Mouse (Mus musculus) heart, postnatal 0 days (tissue): ENCODE measurements around the gene Gsx2. TPM values are rescaled to one million over a fixed set of nuclear protein-coding genes. Genes with fewer than 3 reads are reported as not detected.

Experiments used
- ATAC-seq: fragments of 200-750 bp; cut with Nextera tagmentation; 2 replicates; pipeline ENCODE4 v1.8.0; 2017; ENCODE audit warnings: low read depth, moderate number of reproducible peaks, moderate library complexity; ENCODE audit not compliant: insufficient read depth
- DNase-seq: peaks from one replicate; pipeline ENCODE4 v3.0.0-alpha.2; 2016; ENCODE audit warnings: low spot score
- H3K27ac ChIP-seq: fragments of 300-500 bp; sonication (generic); 2 replicates; pipeline ENCODE4 v1.5.1; 2014; ENCODE audit warnings: low read depth, mild to moderate bottlenecking
- H3K27me3 ChIP-seq: fragments of 300-500 bp; sonication (generic); 2 replicates; pipeline ENCODE4 v1.6.1; 2014; ENCODE audit warnings: low read length, mixed read lengths; ENCODE audit not compliant: control insufficient read depth, insufficient read depth
- H3K36me3 ChIP-seq: fragments of 300-500 bp; sonication (generic); replicated peaks from 2 replicates; pipeline ENCODE4 v1.6.1; 2014; ENCODE audit warnings: low read length, mixed read lengths; ENCODE audit not compliant: control insufficient read depth, insufficient read depth
- H3K4me1 ChIP-seq: fragments of 300-500 bp; sonication (generic); 2 replicates; pipeline ENCODE4 v1.6.1; 2014; ENCODE audit warnings: antibody characterized with exemption; ENCODE audit not compliant: control insufficient read depth, insufficient read depth
- H3K4me2 ChIP-seq: fragments of 300-500 bp; sonication (generic); 2 replicates; pipeline ENCODE4 v1.6.1; 2014; ENCODE audit warnings: low read depth, mild to moderate bottlenecking, low read length, moderate library complexity
- H3K4me3 ChIP-seq: fragments of 300-500 bp; sonication (generic); 2 replicates; pipeline ENCODE4 v1.5.1; 2014; ENCODE audit warnings: low read depth, low read length
- H3K9ac ChIP-seq: fragments of 300-500 bp; sonication (generic); replicated peaks from 2 replicates; pipeline ENCODE4 v1.6.1; 2014; ENCODE audit warnings: low read depth, low read length, mixed read lengths
- H3K9me3 ChIP-seq: fragments of 300-500 bp; sonication (generic); replicated peaks from 2 replicates; pipeline ENCODE4 v1.6.1; 2016; ENCODE audit warnings: low read length; ENCODE audit not compliant: control insufficient read depth
- CTCF ChIP-seq: IDR thresholded peaks from 2 replicates; pipeline ENCODE4 v1.5.1; 2016; ENCODE audit warnings: antibody characterized with exemption, control low read depth, low read depth
- EP300 ChIP-seq: IDR thresholded peaks from 2 replicates; pipeline ENCODE4 v1.6.1; 2016; ENCODE audit warnings: antibody characterized with exemption, low read depth
- WGBS: fragments of 180-500 bp; shearing (Covaris S2); extraction: QIAGEN DNeasy Blood & Tissue Kit; methylation state at CpG from one replicate; pipeline ENCODE4 v1.1.7; 2014; 5-methylcytosine and 5-hydroxymethylcytosine counted together
- polyA plus RNA-seq: library from polyadenylated mRNA; unstranded; fragments of >200 nt; fragmentation: Nextera tagmentation; extraction: Ambion mirVana; gene quantifications from 2 replicates; pipeline ENCODE4 v1.2.1, GENCODE M21; 2015
- total RNA-seq: library from RNA; depleted of rRNA; stranded (reverse); fragments of >200 nt; gene quantifications from 2 replicates; pipeline ENCODE4 v1.2.3, GENCODE M21; 2014; ENCODE audit warnings: low replicate concordance

Gene Gsx2
- total and polyA plus RNA-seq, 2 experiments from 2014 or later = not detected

DNA sequence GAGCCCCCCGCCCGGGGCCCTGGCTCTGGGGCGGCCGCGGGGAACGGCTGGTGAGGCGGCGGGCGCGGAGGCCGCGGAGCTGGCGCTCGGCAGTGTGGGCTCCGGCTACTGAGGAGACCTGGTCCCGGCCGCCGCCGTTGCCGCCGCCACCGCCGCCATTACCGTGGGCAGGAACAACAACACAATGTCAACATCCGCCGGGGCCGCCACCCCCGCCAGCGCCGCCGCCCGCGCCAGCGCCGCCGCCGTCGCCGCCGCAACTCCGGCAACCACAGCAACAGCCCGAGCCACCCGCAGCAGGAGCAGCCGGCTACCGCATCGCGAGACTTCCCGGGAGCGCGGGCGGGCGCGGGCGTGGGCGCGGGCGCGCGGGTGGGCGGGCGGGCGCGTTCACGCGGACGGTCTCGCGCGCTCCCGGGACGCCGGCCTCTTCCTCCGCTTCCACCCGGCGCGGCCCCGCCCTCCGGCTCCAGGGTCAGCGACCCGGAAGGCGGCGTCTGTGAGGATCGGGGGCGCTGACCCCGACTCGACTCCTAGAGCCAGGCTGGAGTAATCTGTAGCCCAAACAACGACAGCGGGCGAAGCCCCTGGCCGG, 31.0 kb upstream of the Gsx2 start, which contains the start of gene Chic2:
Gene Chic2, minus strand, starts transcription at position 465 of the 595 bp plus-strand sequence.
- 2% methylated on average over 65 of the region's 90 CpGs for WGBS
- no peaks in the 10 kb centered on the region for H3K27me3 ChIP-seq
- peak within 1 kb of the TSS; percentile 99 for H3K9ac ChIP-seq
- H3K27ac ChIP-seq = peak within 1 kb of the TSS; percentile 95
- 0 out of 2 replicates have a peak, but pooled peaks cover 4% of the 10 kb centered on the region for H3K9me3 ChIP-seq
- H3K4me2 ChIP-seq = peak within 1 kb of the TSS; percentile 81
- peaks cover 13% of the 10 kb centered on the region for H3K4me1 ChIP-seq
- TF ChIP-seq CTCF (no peak), EP300 (no peak)
- DNase-seq = peak; percentile 81
- peak; percentile 94 for ATAC-seq
- peak within 1 kb of the TSS; percentile 98 for H3K4me3 ChIP-seq
- H3K36me3 ChIP-seq = no peaks in the 10 kb centered on the region

DNA sequence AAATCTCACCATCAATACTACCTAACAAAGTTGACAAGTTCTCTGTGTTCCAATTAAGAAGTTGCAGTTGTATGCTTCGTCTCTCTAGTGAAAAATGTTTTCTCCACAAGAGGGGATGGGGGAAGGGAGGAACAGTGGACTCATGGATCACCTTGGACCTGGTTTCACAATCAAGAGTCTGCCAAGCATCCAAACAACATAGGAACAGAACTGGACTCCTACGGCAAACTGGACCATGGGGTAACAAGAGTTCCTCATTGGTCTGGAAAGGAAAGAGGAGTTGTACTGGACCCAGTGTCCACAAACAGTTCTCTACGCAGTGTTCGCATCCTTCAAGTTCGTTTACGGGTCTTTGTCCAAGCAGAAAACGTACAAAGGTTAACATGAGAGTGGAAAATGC, 30.0 kb upstream of the Gsx2 start:
- DNase-seq (no peak), ATAC-seq (no peak)
- H3K27me3 ChIP-seq = no peaks in the 10 kb centered on the region
- no peak overlapping the region for H3K27ac ChIP-seq
- H3K4me3 ChIP-seq = no peak overlapping the region
- 0 out of 2 replicates have a peak, but pooled peaks cover 4% of the 10 kb centered on the region for H3K9me3 ChIP-seq
- peaks cover 13% of the 10 kb centered on the region for H3K4me1 ChIP-seq
- H3K4me2 ChIP-seq = no peak overlapping the region
- no peak overlapping the region for H3K9ac ChIP-seq
- 85% methylated on average over 7 of the region's 7 CpGs for WGBS
- H3K36me3 ChIP-seq = no peaks in the 10 kb centered on the region
- TF ChIP-seq EP300 (no peak), CTCF (no peak)

DNA sequence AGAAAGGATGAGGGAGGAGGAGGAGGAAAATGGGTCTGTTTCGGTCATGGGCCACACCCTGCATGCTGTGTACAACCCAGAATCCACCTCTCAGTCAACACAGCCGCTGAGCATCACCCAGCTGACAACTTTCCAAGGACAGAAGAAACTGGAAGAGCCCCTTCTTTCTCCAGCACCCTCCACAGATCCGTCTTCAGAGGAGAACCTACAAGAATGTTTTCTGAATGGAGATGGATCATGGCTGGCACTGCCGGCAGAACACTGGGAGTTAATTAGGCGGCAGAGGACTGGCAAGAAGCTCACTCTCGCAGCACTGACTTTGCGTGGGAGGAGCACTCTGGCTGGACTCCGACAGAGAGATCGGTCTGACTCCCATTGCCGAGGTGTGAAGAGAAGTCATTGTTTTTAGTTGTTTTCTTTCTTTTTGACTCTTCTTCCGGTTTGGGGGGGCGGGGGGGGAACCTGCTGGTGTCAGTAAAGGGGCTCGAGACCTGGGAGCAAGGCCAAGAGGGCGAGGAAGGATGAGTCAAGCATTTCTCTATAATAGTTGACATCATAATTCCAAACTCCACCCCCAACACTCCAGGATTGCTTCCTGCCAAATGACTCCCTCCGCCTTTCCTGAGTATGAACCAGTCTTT, 28.6 kb upstream of the Gsx2 start:
- TF ChIP-seq EP300 = no peak
- no peak for TF ChIP-seq CTCF
- Histone ChIP-seq H3K9me3 (no peaks in the 10 kb centered on the region), H3K4me1 (peaks cover 11% of the 10 kb centered on the region), H3K4me2 (peak overlapping the region; percentile 28; the same call in 1 of the 2 replicates), H3K27me3 (no peaks in the 10 kb centered on the region), H3K36me3 (no peaks in the 10 kb centered on the region), H3K4me3 (no peak overlapping the region), H3K27ac (0 out of 2 replicates have a peak overlapping the region, but pooled peaks have one; percentile 15), H3K9ac (no peak overlapping the region)
- WGBS = 35% methylated on average over 15 of the region's 15 CpGs
- DNase-seq = peak; percentile 61
- ATAC-seq = no peak

DNA sequence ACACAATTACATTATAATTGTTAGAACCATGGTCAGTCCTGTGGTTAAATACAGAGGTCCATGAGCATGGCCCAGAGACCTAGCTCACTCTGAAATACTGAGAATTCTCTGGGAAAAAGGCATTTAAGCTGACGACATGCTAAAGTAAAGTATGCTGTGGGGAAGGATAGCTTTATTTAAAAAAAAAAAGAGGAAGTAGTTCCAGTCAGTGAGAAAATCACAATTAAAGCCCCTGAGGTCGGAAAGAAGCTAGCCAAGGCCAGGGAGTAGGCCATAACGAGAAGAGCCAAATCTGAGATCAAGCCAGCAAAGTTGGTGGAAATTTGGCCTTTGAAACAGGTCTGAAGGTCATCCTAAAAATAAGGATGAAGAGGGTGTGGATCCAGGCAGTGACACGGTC, 24.3 kb upstream of the Gsx2 start:
- no peak overlapping the region for H3K4me2 ChIP-seq
- H3K36me3 ChIP-seq = no peaks in the 10 kb centered on the region
- no peaks in the 10 kb centered on the region for H3K9me3 ChIP-seq
- no peaks in the 10 kb centered on the region for H3K27me3 ChIP-seq
- H3K27ac ChIP-seq = no peak overlapping the region
- no peak overlapping the region for H3K9ac ChIP-seq
- no peaks in the 10 kb centered on the region for H3K4me1 ChIP-seq
- ATAC-seq (no peak), DNase-seq (no peak)
- H3K4me3 ChIP-seq = no peak overlapping the region
- TF ChIP-seq EP300 = no peak
- TF ChIP-seq CTCF = no peak
- WGBS = 69% methylated on average over 4 of the region's 4 CpGs

DNA sequence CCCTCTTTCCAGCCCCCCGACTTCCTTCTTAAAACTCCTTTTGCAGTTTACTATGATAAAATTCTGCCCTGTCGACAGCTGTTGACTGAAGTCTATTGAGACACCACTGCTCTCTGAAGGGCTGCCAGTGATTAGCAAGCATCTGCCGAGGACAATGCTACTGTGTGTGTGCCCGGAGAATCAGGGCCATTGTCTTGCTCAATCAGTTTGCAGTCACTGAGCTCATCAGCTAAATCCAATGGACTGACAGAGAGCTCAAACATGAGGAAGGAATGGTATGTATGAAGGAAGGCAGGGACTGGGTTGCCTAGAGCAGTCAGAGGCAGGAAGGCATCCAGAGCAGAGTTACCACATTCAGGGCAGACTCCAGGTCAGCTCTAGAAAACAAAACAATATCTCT, 12.2 kb upstream of the Gsx2 start:
- H3K9me3 ChIP-seq = no peaks in the 10 kb centered on the region; the same call in 1 of the 2 replicates
- WGBS = 21% methylated on average over 4 of the region's 4 CpGs
- no peak overlapping the region for H3K4me2 ChIP-seq
- peaks cover 18% of the 10 kb centered on the region for H3K27me3 ChIP-seq
- TF ChIP-seq CTCF (no peak), EP300 (no peak)
- H3K27ac ChIP-seq = no peak overlapping the region
- peaks cover 5% of the 10 kb centered on the region; the same call in 1 of the 2 replicates for H3K4me1 ChIP-seq
- no peaks in the 10 kb centered on the region for H3K36me3 ChIP-seq
- H3K9ac ChIP-seq = no peak overlapping the region
- no peak overlapping the region for H3K4me3 ChIP-seq
- no peak for ATAC-seq
- no peak for DNase-seq
